Mouse (Mus musculus) neural tube, embryonic 15.5 days (tissue): ENCODE results near the gene Rgs3. TPM values are rescaled to one million over a fixed set of nuclear protein-coding genes. Genes with fewer than 3 reads are reported as not detected.

Source experiments
- ATAC-seq: fragments of 200-750 bp; cut with Nextera tagmentation; 2 replicates; pipeline ENCODE4 v1.8.0; 2017; ENCODE audit warnings: mild to moderate bottlenecking, moderate TSS enrichment, moderate library complexity; ENCODE audit not compliant: low FRiP score
- H3K27ac ChIP-seq: fragments of 300-500 bp; sonication (generic); replicated peaks from 2 replicates; pipeline ENCODE4 v1.5.1; 2015; ENCODE audit warnings: mild to moderate bottlenecking, inconsistent platforms
- H3K27me3 ChIP-seq: fragments of 300-500 bp; sonication (generic); replicated peaks from 2 replicates; pipeline ENCODE4 v1.6.1; 2015; ENCODE audit warnings: inconsistent platforms
- H3K36me3 ChIP-seq: fragments of 300-500 bp; sonication (generic); 2 replicates; pipeline ENCODE4 v1.6.1; 2015; ENCODE audit warnings: inconsistent platforms
- H3K4me1 ChIP-seq: fragments of 300-500 bp; sonication (generic); 2 replicates; pipeline ENCODE4 v1.6.1; 2015; ENCODE audit warnings: inconsistent platforms
- H3K4me2 ChIP-seq: fragments of 300-500 bp; sonication (generic); 2 replicates; pipeline ENCODE4 v1.6.1; 2015; ENCODE audit warnings: inconsistent platforms, mild to moderate bottlenecking, moderate library complexity
- H3K4me3 ChIP-seq: fragments of 300-500 bp; sonication (generic); replicated peaks from 2 replicates; pipeline ENCODE4 v1.5.1; 2015; ENCODE audit warnings: mild to moderate bottlenecking, inconsistent platforms
- H3K9ac ChIP-seq: fragments of 300-500 bp; sonication (generic); replicated peaks from 2 replicates; pipeline ENCODE4 v1.6.1; 2015; ENCODE audit warnings: mild to moderate bottlenecking, inconsistent platforms
- H3K9me3 ChIP-seq: fragments of 300-500 bp; sonication (generic); replicated peaks from 2 replicates; pipeline ENCODE4 v1.6.1; 2016; ENCODE audit warnings: inconsistent platforms
- WGBS: fragments of 180-500 bp; shearing (Covaris S2); methylation state at CpG from one replicate; pipeline ENCODE4 v1.1.7; 2015; ENCODE audit warnings: mixed read lengths; 5-methylcytosine and 5-hydroxymethylcytosine counted together
- polyA plus RNA-seq: library from polyadenylated mRNA; unstranded; fragments of >200 nt; fragmentation: Nextera tagmentation; extraction: Ambion mirVana; gene quantifications from 2 replicates; pipeline ENCODE4 v1.2.1, GENCODE M21; 2015

The Rgs3 gene
- polyA plus RNA-seq, 1 experiment from 2014 or later = 49.2 TPM

GRCm38 (mm10) chr4:62607805-62608204 lies 48.2 kb downstream of the Rgs3 start:
- peaks cover 38% of the 10 kb centered on the region for H3K4me1 ChIP-seq
- WGBS = 48% methylated on average over 6 of the region's 6 CpGs
- ATAC-seq = no peak

GRCm38 (mm10) chr4:62609333-62609732 lies 49.7 kb downstream of the Rgs3 start:
- no peak overlapping the region for H3K4me2 ChIP-seq
- H3K27ac ChIP-seq = no peak overlapping the region
- no peaks in the 10 kb centered on the region for H3K27me3 ChIP-seq
- 72% methylated on average over 4 of the region's 4 CpGs for WGBS
- no peak for ATAC-seq
- no peaks in the 10 kb centered on the region for H3K9me3 ChIP-seq
- H3K4me3 ChIP-seq = no peak overlapping the region
- H3K4me1 ChIP-seq = peaks cover 53% of the 10 kb centered on the region
- no peaks in the 10 kb centered on the region for H3K36me3 ChIP-seq
- no peak overlapping the region for H3K9ac ChIP-seq

More at GRCm38 (mm10) chr4:62607805-62608204, 48.2 kb downstream of the Rgs3 start:
- H3K27ac ChIP-seq = no peak overlapping the region
- H3K4me3 ChIP-seq = no peak overlapping the region
- H3K4me2 ChIP-seq = no peak overlapping the region
- no peaks in the 10 kb centered on the region for H3K27me3 ChIP-seq
- H3K9ac ChIP-seq = no peak overlapping the region
- H3K9me3 ChIP-seq = no peaks in the 10 kb centered on the region
- no peaks in the 10 kb centered on the region for H3K36me3 ChIP-seq

- Histone ChIP-seq H3K4me2 (no peak overlapping the region), H3K4me1 (peaks cover 61% of the 10 kb centered on the region), H3K36me3 (no peaks in the 10 kb centered on the region), H3K9me3 (no peaks in the 10 kb centered on the region), H3K27me3 (no peaks in the 10 kb centered on the region), H3K9ac (no peak overlapping the region), H3K4me3 (no peak overlapping the region), H3K27ac (no peak overlapping the region)
- WGBS = 33% methylated on average over 16 of the region's 16 CpGs
- no peak for ATAC-seq
These were observed 50.6 kb downstream of the Rgs3 start for GRCm38 (mm10) chr4:62610142-62610675.

GRCm38 (mm10) chr4:62612601-62613501 lies 53.2 kb downstream of the Rgs3 start:
- no peak overlapping the region; the same call in 1 of the 2 replicates for H3K9ac ChIP-seq
- H3K4me3 ChIP-seq = no peak overlapping the region
- H3K4me2 ChIP-seq = peak overlapping the region; percentile 39
- peak overlapping the region; percentile 77 for H3K27ac ChIP-seq
- H3K9me3 ChIP-seq = no peaks in the 10 kb centered on the region
- ATAC-seq = peak; percentile 81
- H3K4me1 ChIP-seq = peaks cover 45% of the 10 kb centered on the region
- no peaks in the 10 kb centered on the region for H3K27me3 ChIP-seq
- no peaks in the 10 kb centered on the region for H3K36me3 ChIP-seq
- WGBS = 9% methylated on average over 22 of the region's 22 CpGs

- Histone ChIP-seq H3K27ac (peak overlapping the region; percentile 77), H3K4me1 (peaks cover 46% of the 10 kb centered on the region), H3K27me3 (no peaks in the 10 kb centered on the region), H3K9ac (no peak overlapping the region), H3K4me2 (peak overlapping the region; percentile 39), H3K36me3 (no peaks in the 10 kb centered on the region), H3K9me3 (no peaks in the 10 kb centered on the region), H3K4me3 (no peak overlapping the region)
- 46% methylated on average over 13 of the region's 13 CpGs for WGBS
- ATAC-seq = peak; percentile 6; the same call in 1 of the 2 replicates
These were observed 54.2 kb downstream of the Rgs3 start for GRCm38 (mm10) chr4:62613646-62614365.

- Histone ChIP-seq H3K4me1 (peaks cover 53% of the 10 kb centered on the region), H3K4me2 (no peak overlapping the region), H3K9ac (no peak overlapping the region), H3K36me3 (no peaks in the 10 kb centered on the region), H3K9me3 (no peaks in the 10 kb centered on the region), H3K4me3 (no peak overlapping the region), H3K27me3 (no peaks in the 10 kb centered on the region), H3K27ac (no peak overlapping the region)
- ATAC-seq = no peak
- 79% methylated on average over 9 of the region's 9 CpGs for WGBS
These were observed 58.3 kb downstream of the Rgs3 start for GRCm38 (mm10) chr4:62617856-62618440.

- no peak overlapping the region; the same call in 1 of the 2 replicates for H3K4me3 ChIP-seq
- peak overlapping the region; percentile 56 for H3K27ac ChIP-seq
- H3K4me2 ChIP-seq = peak overlapping the region; percentile 29
- no peaks in the 10 kb centered on the region for H3K36me3 ChIP-seq
- no peaks in the 10 kb centered on the region for H3K27me3 ChIP-seq
- peak; percentile 27; the same call in 1 of the 2 replicates for ATAC-seq
- peaks cover 44% of the 10 kb centered on the region for H3K4me1 ChIP-seq
- no peak overlapping the region for H3K9ac ChIP-seq
- 16% methylated on average over 16 of the region's 16 CpGs for WGBS
- no peaks in the 10 kb centered on the region for H3K9me3 ChIP-seq
These were observed 59.8 kb downstream of the Rgs3 start for GRCm38 (mm10) chr4:62619232-62619964.

- WGBS = 81% methylated on average over 3 of the region's 3 CpGs
- no peak overlapping the region; the same call in 1 of the 2 replicates for H3K4me3 ChIP-seq
- no peak for ATAC-seq
These were observed 60.3 kb downstream of the Rgs3 start for GRCm38 (mm10) chr4:62619965-62620244.

GRCm38 (mm10) chr4:62621151-62621550 lies 61.5 kb downstream of the Rgs3 start:
- Histone ChIP-seq H3K36me3 (no peaks in the 10 kb centered on the region), H3K4me3 (no peak overlapping the region), H3K4me1 (peaks cover 48% of the 10 kb centered on the region), H3K4me2 (no peak overlapping the region), H3K27me3 (no peaks in the 10 kb centered on the region), H3K9me3 (no peaks in the 10 kb centered on the region), H3K9ac (no peak overlapping the region), H3K27ac (peak overlapping the region; percentile 63; the same call in 1 of the 2 replicates)
- WGBS = 79% methylated on average over 9 of the region's 9 CpGs
- ATAC-seq = no peak

More at GRCm38 (mm10) chr4:62619965-62620244, 60.3 kb downstream of the Rgs3 start:
- Histone ChIP-seq H3K9ac (no peak overlapping the region), H3K27ac (peak overlapping the region; percentile 56), H3K27me3 (no peaks in the 10 kb centered on the region), H3K4me2 (peak overlapping the region; percentile 29), H3K4me1 (peaks cover 42% of the 10 kb centered on the region), H3K9me3 (no peaks in the 10 kb centered on the region), H3K36me3 (no peaks in the 10 kb centered on the region)

- Histone ChIP-seq H3K4me1 (peaks cover 58% of the 10 kb centered on the region), H3K27ac (peak overlapping the region; percentile 63), H3K9me3 (no peaks in the 10 kb centered on the region), H3K9ac (no peak overlapping the region), H3K36me3 (no peaks in the 10 kb centered on the region), H3K4me2 (peak overlapping the region; percentile 15; the same call in 1 of the 2 replicates), H3K27me3 (no peaks in the 10 kb centered on the region), H3K4me3 (no peak overlapping the region)
- ATAC-seq = no peak
- WGBS = 79% methylated on average over 14 of the region's 14 CpGs
These were observed 62.4 kb downstream of the Rgs3 start for GRCm38 (mm10) chr4:62621880-62622675.
